Mouse (Mus musculus): ENCODE data around the gene Ccl7. TPM values are rescaled to one million over a fixed set of nuclear protein-coding genes. Genes with fewer than 3 reads are reported as not detected.

Ccl7 gene
- not detected in 2 replicates for total RNA-seq (2017)

DNA sequence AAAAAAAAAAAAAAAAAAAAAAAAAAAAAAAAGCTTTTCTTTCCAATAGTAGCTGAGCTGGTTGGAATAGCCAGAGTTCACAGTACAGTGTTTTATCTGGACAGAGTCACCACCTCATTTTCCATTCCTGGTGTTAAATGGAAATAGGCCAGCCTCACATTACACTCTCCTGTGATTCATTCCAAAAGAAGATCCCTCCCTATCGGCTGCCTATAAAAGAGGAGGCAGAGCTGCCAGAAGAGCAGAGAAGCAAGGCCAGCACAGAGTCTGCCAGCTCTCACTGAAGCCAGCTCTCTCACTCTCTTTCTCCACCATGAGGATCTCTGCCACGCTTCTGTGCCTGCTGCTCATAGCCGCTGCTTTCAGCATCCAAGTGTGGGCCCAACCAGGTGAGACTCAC lies at the start of gene Ccl7:
Gene Ccl7, plus strand, starts transcription at position 242 of the 400 bp plus-strand sequence.
- no peak for ATAC-seq (replicated peaks; ENCODE audit: low read depth, poor library complexity, severe bottlenecking)

GRCm38 (mm10) chr11:81996172-81996841 lies 49.2 kb upstream of the Ccl7 start:
- ATAC-seq (replicated peaks; ENCODE audit: low read depth, poor library complexity, severe bottlenecking) = peak; percentile 93

DNA sequence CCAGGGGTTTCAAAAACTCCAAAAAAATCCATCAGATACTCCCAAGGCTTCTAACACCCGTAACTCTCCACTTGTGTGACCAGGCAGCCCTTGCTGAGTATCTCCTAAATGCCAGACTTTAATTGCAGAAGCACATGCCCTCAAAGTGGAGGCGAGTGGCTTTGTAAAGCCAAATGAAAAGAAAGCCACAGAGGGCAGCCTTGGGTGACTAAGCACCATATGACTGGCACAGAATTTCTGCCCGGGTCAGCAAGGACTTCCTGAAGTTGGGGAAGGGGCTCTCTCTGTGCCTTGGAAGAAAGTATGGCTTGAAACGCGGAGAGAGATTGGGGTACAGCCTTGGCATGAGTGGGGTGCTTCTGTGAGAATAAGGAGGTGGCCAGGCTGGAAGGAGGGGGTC lies 48.4 kb upstream of the Ccl7 start:
- no peak for ATAC-seq (replicated peaks; ENCODE audit: low read depth, poor library complexity, severe bottlenecking)

GRCm38 (mm10) chr11:81998646-81999045 lies 46.9 kb upstream of the Ccl7 start:
- no peak for ATAC-seq (replicated peaks; ENCODE audit: low read depth, poor library complexity, severe bottlenecking)

- ATAC-seq (replicated peaks; ENCODE audit: low read depth, poor library complexity, severe bottlenecking) = no peak; the same call in 1 of the 2 replicates
Observed at GRCm38 (mm10) chr11:81999469-81999868, 46.0 kb upstream of the Ccl7 start.

GRCm38 (mm10) chr11:82000581-82000980 lies 44.9 kb upstream of the Ccl7 start:
- ATAC-seq (replicated peaks; ENCODE audit: low read depth, poor library complexity, severe bottlenecking) = no peak

- ATAC-seq (replicated peaks; ENCODE audit: low read depth, poor library complexity, severe bottlenecking) = peak; percentile 75
Observed at GRCm38 (mm10) chr11:82004810-82005209, 40.7 kb upstream of the Ccl7 start.

GRCm38 (mm10) chr11:82006796-82007423 lies 38.6 kb upstream of the Ccl7 start:
- peak; percentile 61 for ATAC-seq (replicated peaks; ENCODE audit: low read depth, poor library complexity, severe bottlenecking)

DNA sequence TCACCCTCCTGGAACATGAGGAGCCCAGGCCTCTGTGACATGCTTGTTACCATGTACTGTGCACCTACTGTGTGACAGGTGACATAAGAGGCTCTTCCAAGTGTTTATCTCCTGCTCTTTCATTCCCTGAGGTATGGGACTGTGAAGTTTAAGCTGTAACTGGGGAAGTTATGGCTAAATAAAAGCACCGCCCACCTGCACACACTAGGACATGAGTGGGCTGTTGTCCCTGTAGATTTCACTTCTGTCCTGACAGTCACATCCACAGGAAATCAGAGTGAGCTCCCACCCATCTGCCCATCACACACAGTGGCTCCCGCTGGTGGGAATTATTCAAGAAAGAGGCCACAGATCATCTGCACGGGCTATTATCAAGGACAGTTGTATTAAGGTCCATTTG lies 35.4 kb upstream of the Ccl7 start:
- no peak for ATAC-seq (replicated peaks; ENCODE audit: low read depth, poor library complexity, severe bottlenecking)

DNA sequence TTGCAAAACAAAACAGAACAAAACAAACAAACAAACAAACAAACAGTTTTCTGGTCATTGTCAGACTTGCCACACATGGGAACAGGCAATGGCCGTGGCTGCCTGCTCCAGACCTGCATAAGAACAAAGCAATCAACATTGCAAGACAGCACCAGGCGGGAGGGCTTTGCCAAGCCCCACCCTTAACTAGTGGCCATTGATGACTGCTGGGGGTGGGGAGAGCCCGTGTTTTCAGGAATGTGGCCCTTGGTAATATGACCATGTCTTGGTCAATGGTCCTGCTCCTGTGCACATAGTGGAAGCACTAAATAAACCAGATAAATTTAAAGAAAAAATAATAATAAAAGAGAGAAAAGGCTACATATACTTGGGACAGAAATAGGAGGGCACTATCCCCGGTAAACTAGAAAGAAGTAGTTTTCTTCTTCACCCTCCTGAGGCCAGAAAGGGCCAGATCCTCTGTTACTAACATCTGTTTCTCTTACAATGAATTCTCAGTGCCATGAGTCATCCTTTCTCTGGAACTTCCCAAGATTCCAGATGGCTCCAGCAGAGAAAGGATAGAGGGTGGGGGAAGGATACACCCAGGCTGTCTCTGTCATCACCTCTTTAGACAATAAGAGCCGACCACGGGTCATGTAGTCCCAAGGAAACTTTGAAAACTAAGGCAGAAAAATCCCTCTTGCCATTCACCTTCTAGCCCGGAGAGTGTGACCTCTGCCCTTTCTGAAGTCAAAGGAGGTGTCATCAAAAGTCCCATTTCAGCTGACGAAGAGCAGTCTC lies 33.9 kb upstream of the Ccl7 start:
- no peak for ATAC-seq (replicated peaks; ENCODE audit: low read depth, poor library complexity, severe bottlenecking)

DNA sequence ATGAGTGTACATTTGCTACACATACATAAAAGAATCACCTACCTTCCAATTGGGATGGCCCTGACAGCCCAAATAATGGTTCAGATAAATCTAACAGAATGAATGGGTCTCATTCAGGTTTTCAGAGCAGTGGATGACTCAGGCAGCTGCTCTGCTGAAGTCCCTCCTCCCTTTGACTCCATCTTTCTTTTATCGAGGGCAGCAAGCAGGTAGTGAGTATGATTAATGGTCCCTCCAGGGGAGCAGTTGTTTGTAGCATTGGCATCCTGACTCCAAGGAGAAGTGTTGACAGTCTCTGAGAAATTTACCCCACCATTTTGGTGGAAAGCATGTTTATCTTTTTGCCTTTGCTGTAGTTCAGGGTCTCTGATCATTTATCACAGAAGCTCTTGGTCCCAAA lies 31.8 kb upstream of the Ccl7 start:
- no peak for ATAC-seq (replicated peaks; ENCODE audit: low read depth, poor library complexity, severe bottlenecking)

DNA sequence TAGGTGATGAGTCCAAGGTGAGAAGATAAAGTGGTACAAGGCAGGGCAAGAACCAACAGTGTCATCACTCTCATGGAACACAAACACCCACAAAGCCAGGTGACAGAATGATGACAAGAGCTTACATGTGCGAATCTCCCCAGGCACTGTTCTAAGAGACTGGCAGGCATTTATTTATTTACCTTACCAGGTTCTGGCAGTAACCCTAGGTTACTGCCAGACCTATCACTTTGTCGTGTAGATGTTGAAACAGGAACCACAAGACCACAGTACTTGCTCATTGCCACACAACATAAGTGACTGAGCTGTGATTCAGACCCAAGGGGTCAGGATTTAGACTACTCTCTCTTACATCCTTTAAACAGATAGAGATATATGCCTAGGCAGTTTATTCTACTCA lies 30.4 kb upstream of the Ccl7 start:
- peak; percentile 79 for ATAC-seq (replicated peaks; ENCODE audit: low read depth, poor library complexity, severe bottlenecking)

DNA sequence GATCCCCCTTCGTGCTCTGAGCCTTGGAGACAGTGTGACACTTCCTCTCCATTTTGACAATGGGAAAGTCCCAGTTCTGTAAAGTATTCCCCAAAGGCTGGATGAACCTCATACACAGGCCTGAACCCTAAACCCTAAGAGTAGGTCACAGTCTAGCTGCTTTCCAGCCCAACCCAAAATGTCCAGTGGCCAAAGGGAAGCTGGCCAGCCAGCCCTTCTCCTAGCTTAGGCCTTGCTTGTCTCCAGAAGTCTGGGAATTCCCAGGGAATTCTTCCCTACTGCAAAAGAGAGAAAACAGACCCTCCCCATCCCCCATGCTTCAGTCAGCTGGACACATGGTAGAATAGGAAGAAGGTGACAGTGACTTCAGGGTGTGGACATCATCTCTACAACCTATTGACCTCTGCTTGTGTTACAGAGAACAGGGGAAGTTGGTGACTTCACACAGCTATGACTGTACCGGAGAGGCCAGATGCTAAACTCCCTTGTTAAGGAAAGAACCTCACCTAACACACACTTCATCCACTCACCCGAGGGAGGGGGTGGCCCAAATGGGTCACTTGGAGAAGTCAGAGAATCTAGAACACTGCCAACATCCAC lies 29.2 kb upstream of the Ccl7 start:
- no peak for ATAC-seq (replicated peaks; ENCODE audit: low read depth, poor library complexity, severe bottlenecking)

DNA sequence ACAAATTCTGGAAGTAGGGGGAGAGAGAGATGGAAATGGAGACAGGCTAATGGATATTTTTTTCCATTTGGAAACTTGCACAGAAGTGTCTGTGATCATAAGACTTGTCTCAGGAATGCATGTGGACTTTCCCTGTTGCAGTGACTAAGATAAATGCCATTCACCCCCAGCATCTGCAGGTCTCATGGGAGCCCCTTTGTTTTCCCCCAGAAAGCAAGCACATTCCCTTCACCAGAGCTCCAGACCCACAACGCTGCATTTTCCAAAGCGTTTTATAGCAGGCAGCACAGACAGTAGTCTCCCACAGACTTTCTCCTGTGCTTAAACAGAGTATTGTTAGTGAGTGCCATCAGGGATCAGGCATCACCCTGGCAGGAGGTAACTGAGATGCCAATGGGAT lies 26.1 kb upstream of the Ccl7 start:
- no peak for ATAC-seq (replicated peaks; ENCODE audit: low read depth, poor library complexity, severe bottlenecking)

DNA sequence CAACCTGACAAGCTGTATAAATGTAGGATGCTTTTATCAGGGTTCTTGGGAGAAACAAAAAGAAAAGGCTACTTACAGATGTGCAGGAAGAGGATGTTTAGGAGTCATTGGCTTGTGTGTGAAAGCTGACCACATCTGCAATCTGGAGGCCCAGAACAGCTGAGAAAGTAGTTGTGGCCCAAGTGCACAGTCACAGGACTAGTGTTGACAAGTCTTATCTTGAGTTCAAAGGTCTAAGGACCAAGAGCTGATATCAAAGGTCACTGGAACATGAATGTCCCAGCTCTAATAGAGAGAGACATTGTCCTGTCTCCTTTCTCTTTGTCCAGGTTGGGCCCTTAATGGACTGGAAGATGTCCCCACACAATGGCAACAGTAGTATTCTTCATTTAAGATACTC lies 25.7 kb upstream of the Ccl7 start:
- no peak for ATAC-seq (replicated peaks; ENCODE audit: low read depth, poor library complexity, severe bottlenecking)

GRCm38 (mm10) chr11:82021406-82021805 lies 24.1 kb upstream of the Ccl7 start:
- ATAC-seq (replicated peaks; ENCODE audit: low read depth, poor library complexity, severe bottlenecking) = peak; percentile 69

DNA sequence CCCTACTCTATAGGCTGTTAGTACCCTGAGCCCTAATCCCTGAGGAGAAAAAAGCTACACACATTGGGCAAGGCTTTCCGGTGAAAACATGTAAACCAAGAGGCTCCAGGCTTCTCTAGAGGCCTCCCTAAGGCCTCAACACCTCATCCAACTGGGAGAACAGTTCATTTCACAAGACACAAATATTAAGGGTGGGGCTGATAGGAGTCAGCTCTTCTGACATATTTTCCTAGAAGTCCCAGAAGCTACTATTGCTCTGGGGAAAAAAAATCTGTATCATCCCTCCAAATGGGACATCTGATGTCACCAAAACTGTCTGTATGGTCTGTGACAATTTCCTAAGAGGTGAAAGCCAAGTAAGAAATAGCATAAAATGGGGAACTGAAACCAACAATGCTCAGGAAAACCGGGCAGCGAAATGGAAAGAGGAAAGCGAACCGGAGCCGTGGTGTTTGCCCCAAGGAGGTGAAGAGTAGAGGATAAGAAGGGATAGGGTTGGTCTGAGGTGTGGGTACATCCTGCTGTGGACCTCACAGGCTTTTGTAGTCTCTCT lies 22.9 kb upstream of the Ccl7 start:
- peak; percentile 45 for ATAC-seq (replicated peaks; ENCODE audit: low read depth, poor library complexity, severe bottlenecking)

DNA sequence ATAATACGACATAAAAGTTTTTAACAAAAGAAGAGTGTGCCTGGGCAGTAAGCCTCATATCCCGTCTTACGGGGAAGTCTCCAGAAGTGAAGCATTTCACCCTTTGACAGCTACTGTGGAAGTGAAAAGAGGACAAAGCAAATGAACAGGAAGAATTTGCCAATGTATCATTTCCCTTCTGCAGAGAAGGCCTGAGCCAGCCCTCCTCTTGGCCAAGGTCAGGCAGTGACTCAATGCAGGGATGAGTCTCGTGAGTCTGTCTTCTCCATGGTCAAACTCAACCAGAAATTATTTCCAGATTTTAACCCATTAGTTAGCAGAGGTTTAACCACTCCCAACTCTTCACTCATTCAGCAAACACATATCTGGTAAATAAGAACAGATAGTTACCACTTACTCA lies 21.7 kb upstream of the Ccl7 start:
- ATAC-seq (replicated peaks; ENCODE audit: low read depth, poor library complexity, severe bottlenecking) = peak; percentile 38

DNA sequence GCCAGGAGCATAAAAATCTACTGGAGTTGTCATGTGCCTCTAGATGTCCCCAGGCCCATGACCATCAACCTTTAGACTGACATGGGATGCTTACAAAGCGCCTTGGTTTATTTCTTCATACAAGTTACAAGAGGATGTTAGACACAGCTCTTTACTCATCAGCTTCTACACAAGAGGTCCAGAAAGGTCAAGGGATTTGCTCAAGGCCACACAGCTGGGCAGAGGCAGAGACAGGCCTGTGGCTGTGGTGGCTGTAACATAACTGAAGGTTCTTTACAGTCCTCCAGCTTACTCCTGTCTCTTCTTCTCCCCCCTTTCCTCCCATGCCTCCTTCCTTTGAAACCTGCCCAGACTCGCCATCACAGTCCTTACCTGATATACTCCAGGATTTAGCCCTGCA lies 15.3 kb upstream of the Ccl7 start:
- ATAC-seq (replicated peaks; ENCODE audit: low read depth, poor library complexity, severe bottlenecking) = no peak

- ATAC-seq (replicated peaks; ENCODE audit: low read depth, poor library complexity, severe bottlenecking) = no peak
Observed at GRCm38 (mm10) chr11:82032136-82032535, 13.4 kb upstream of the Ccl7 start.

All from common myeloid progenitor, adult 5-6 weeks (primary cell).